In the genomic region with DNA sequence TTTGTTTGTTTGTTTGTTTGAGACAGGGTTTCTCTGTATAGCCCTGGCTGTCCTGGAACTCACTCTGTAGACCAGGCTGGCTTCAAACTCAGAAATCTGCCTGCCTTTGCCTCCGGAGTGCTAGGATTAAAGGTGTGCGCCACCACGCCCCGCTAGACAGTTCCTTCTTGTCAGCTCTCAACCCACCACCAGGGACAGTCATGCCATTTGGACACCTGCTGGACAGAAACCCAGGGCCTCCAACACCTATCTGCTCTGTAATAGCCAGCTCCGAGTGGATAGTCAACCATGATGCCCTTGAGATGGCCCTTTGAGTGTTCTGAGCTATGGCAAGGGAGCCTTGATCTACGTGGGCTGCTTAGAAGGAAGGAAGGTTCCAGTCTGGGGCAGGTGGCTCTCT, we compare ENCODE assay signal across 16 mouse cellular contexts. TPM values are rescaled to one million over a fixed set of nuclear protein-coding genes. Genes with fewer than 3 reads are reported as not detected.
DNase-seq lines count a peak whose midpoint lies in the region; ATAC-seq and TF ChIP-seq lines count a peak whose summit lies in the region.
"Had no signal": no experiment of that assay in that cellular context is flagged by ENCODE, and none has a peak within 500 bp of the region (broad histone marks: within the 10 kb centered on the region; RNA-seq: fewer than 3 reads in every experiment).

No protein-coding gene starts in this region.

- H3K9ac ChIP-seq in heart, embryonic 12.5 days, result no peak overlapping the region
- H3K9ac ChIP-seq: limb, embryonic 12.5 days; neural tube, embryonic 12.5 days had no signal

- WGBS in heart, embryonic 12.5 days, result 74% methylated on average over 6 of the region's 6 CpGs
- WGBS in lung, adult 2 months, result 85% methylated on average over 6 of the region's 6 CpGs

- TF ChIP-seq CTCF in lung, adult 2 months (IDR thresholded peaks at IDR 0.05; ENCODE audit: insufficient read depth, low read length), result peak; percentile 26; the same call in 1 of the 2 replicates

- no peak overlapping the region; the same call in 1 of the 2 replicates for H3K4me2 ChIP-seq in heart, embryonic 12.5 days

- no peaks in the 10 kb centered on the region for H3K27me3 ChIP-seq in heart, embryonic 12.5 days (replicated peaks)
- no peaks in the 10 kb centered on the region for H3K27me3 ChIP-seq in splenic B cell, adult 2 months (ENCODE audit: control insufficient read depth, insufficient read depth, low read length, poor library complexity, severe bottlenecking)
- H3K27me3 ChIP-seq: forebrain, embryonic 13.5 days; limb, embryonic 12.5 days; neural tube, embryonic 12.5 days had no signal

- DNase-seq in heart, postnatal 4 days, result no peak
- no peak for DNase-seq in lung, adult 2 months
- DNase-seq in lung, postnatal 14 days, result no peak
- peak; percentile 58 for DNase-seq in ZHBTc4 (ENCODE audit: low read depth, low spot score)
- DNase-seq in splenic B cell, adult 2 months (ENCODE audit: low read depth, low spot score), result peak; percentile 42
- DNase-seq in frontal cortex, postnatal 25 days (ENCODE audit: low spot score in 2 of 2), result no peak
- no peak for DNase-seq in adrenal gland, postnatal 10 days
- DNase-seq: adrenal gland, adult 8-10 months; cerebellum, adult 11 months; right cerebral cortex, postnatal 25 days had no signal

- no peaks in the 10 kb centered on the region for H3K36me3 ChIP-seq in heart, embryonic 12.5 days
- H3K36me3 ChIP-seq in splenic B cell, adult 2 months (ENCODE audit: control insufficient read depth, insufficient read depth, low read length, poor library complexity, severe bottlenecking), result no peaks in the 10 kb centered on the region
- H3K36me3 ChIP-seq: G1E; limb, embryonic 12.5 days; neural tube, embryonic 12.5 days had no signal

- peak overlapping the region; percentile 81; the same call in 1 of the 2 replicates for H3K27ac ChIP-seq in heart, embryonic 12.5 days (ENCODE audit: poor library complexity, severe bottlenecking)
- H3K27ac ChIP-seq: forebrain, embryonic 13.5 days; limb, embryonic 12.5 days; neural tube, embryonic 12.5 days had no signal

- H3K9me3 ChIP-seq in heart, embryonic 12.5 days (replicated peaks), result no peaks in the 10 kb centered on the region
- H3K9me3 ChIP-seq: forebrain, embryonic 13.5 days; G1E; limb, embryonic 12.5 days; megakaryocyte, embryonic 14.5 days; neural tube, embryonic 12.5 days had no signal

- no peak for ATAC-seq in heart, embryonic 12.5 days (ENCODE audit: insufficient number of reproducible peaks, low FRiP score)

- H3K4me1 ChIP-seq in heart, embryonic 12.5 days (replicated peaks), result peaks cover 64% of the 10 kb centered on the region
- peaks cover 15% of the 10 kb centered on the region for H3K4me1 ChIP-seq in lung, adult 2 months (ENCODE audit: control insufficient read depth, insufficient read depth, low read length)

- no peak for TF ChIP-seq POLR2A in lung, adult 2 months (IDR thresholded peaks at IDR 0.05; ENCODE audit: borderline replicate concordance, extremely low read depth, low read depth, low read length)

- no peak overlapping the region for H3K4me3 ChIP-seq in heart, embryonic 12.5 days
- H3K4me3 ChIP-seq in lung, adult 2 months (replicated peaks; ENCODE audit: extremely low read depth, low read depth, low read length), result no peak overlapping the region
- H3K4me3 ChIP-seq: forebrain, embryonic 13.5 days; limb, embryonic 12.5 days; megakaryocyte, embryonic 14.5 days; neural tube, embryonic 12.5 days had no signal

RNA-seq across cellular contexts. Expression of a gene that starts 16.6 kb away (rescaled TPM):
- polyA plus RNA-seq in heart, embryonic 12.5 days (2016; fragmentation: Nextera tagmentation; extraction: Ambion mirVana), result 61.9 and 66.4 TPM in 2 replicates
- 10 to 100 TPM; 20.2 to 25.7 TPM for total RNA-seq in heart, postnatal 4 days (2021)
- 34.1 and 37.5 TPM in 2 replicates for polyA plus RNA-seq in lung, adult 2 months (2012; rRNA removed)
- 10 to 100 TPM; 26.6 to 34.4 TPM for total RNA-seq in adrenal gland, postnatal 10 days (2021)

RNA-seq across cellular contexts. Expression of a gene that starts 16.9 kb away (rescaled TPM):
- polyA plus RNA-seq in heart, embryonic 12.5 days (2016; fragmentation: Nextera tagmentation; extraction: Ambion mirVana), result 9.3 and 9.4 TPM in 2 replicates
- 1 to 10 TPM; 6.6 to 9.0 TPM for total RNA-seq in heart, postnatal 4 days (2021)
- polyA plus RNA-seq in lung, adult 2 months (2012; rRNA removed), result 16.4 and 16.7 TPM in 2 replicates
- total RNA-seq in adrenal gland, postnatal 10 days (2021), result 10 to 100 TPM; 10.4 to 10.7 TPM

RNA-seq across cellular contexts. Expression of a gene that starts 26.0 kb away (rescaled TPM):
- 67.5 and 68.1 TPM in 2 replicates for polyA plus RNA-seq in heart, embryonic 12.5 days (2016; fragmentation: Nextera tagmentation; extraction: Ambion mirVana)
- 10 to 100 TPM; 36.8 to 40.2 TPM for total RNA-seq in heart, postnatal 4 days (2021)
- 55.0 and 97.1 TPM in 2 replicates for polyA plus RNA-seq in lung, adult 2 months (2012; rRNA removed)
- total RNA-seq in adrenal gland, postnatal 10 days (2021), result 10 to 100 TPM; 41.2 to 76.8 TPM

Comparison
In these comparisons a context has a peak if more than half of its experiments do, and no peak if none do; other contexts are left out.
1. DNase-seq: peak in ZHBTc4 (single experiment) and splenic B cell, adult 2 months (single experiment); none in heart, postnatal 4 days (single experiment), lung, adult 2 months (single experiment), lung, postnatal 14 days (single experiment), frontal cortex, postnatal 25 days (0 of 2) and adrenal gland, postnatal 10 days (single experiment).